Mouse (Mus musculus): ENCODE measurements at regions not wholly inside any gene's neighbourhood (a gene's known extent, or its start where the extent isn't known, plus 50 kb on each side); places are given as distances from the start of the nearest gene placed in this dataset.

- DNase-seq (ENCODE audit: low read depth, low spot score), result no peak
Observed at GRCm38 (mm10) chr9:61510217-61510893, 138.2 kb downstream of the Tle3 start.

GRCm38 (mm10) chr9:61509591-61510191, 137.5 kb downstream of the Tle3 start:
- no peak for DNase-seq (ENCODE audit: low read depth, low spot score)

- no peak for DNase-seq (ENCODE audit: low read depth, low spot score)
Observed at GRCm38 (mm10) chr9:61509091-61509490, 136.9 kb downstream of the Tle3 start.

GRCm38 (mm10) chr9:61500851-61501250, 128.7 kb downstream of the Tle3 start:
- no peak for DNase-seq (ENCODE audit: low read depth, low spot score)

- no peak for DNase-seq (ENCODE audit: low read depth, low spot score)
Observed at GRCm38 (mm10) chr9:61492896-61493295, 120.7 kb downstream of the Tle3 start.

GRCm38 (mm10) chr9:61491131-61491712, 119.1 kb downstream of the Tle3 start:
- DNase-seq (ENCODE audit: low read depth, low spot score), result no peak

- no peak for DNase-seq (ENCODE audit: low read depth, low spot score)
Observed at GRCm38 (mm10) chr9:61489983-61490382, 117.8 kb downstream of the Tle3 start.

GRCm38 (mm10) chr9:61489147-61489546, 117.0 kb downstream of the Tle3 start:
- no peak for DNase-seq (ENCODE audit: low read depth, low spot score)

- no peak for DNase-seq (ENCODE audit: low read depth, low spot score)
Observed at GRCm38 (mm10) chr9:61487824-61488223, 115.7 kb downstream of the Tle3 start.

- DNase-seq (ENCODE audit: low read depth, low spot score), result no peak
Observed at GRCm38 (mm10) chr9:61487146-61487545, 115.0 kb downstream of the Tle3 start.

- DNase-seq (ENCODE audit: low read depth, low spot score), result no peak
Observed at GRCm38 (mm10) chr9:61484391-61484790, 112.2 kb downstream of the Tle3 start.

- DNase-seq (ENCODE audit: low read depth, low spot score), result no peak
Observed at GRCm38 (mm10) chr9:61479626-61480025, 107.5 kb downstream of the Tle3 start.

GRCm38 (mm10) chr9:61478862-61479261, 106.7 kb downstream of the Tle3 start:
- DNase-seq (ENCODE audit: low read depth, low spot score), result no peak

GRCm38 (mm10) chr9:61476351-61476750, 104.2 kb downstream of the Tle3 start:
- DNase-seq (ENCODE audit: low read depth, low spot score), result no peak

GRCm38 (mm10) chr9:61470815-61471505, 98.8 kb downstream of the Tle3 start:
- DNase-seq (ENCODE audit: low read depth, low spot score), result no peak

- DNase-seq (ENCODE audit: low read depth, low spot score), result no peak
Observed at GRCm38 (mm10) chr9:61468897-61469509, 96.8 kb downstream of the Tle3 start.

- no peak for DNase-seq (ENCODE audit: low read depth, low spot score)
Observed at GRCm38 (mm10) chr9:61468368-61468848, 96.2 kb downstream of the Tle3 start.
